Mouse (Mus musculus) hindbrain, embryonic 11.5 days (tissue): ENCODE measurements around the gene Mettl26. TPM values are rescaled to one million over a fixed set of nuclear protein-coding genes. Genes with fewer than 3 reads are reported as not detected.

Source experiments
- ATAC-seq: fragments of 200-750 bp; cut with Nextera tagmentation; 2 replicates; pipeline ENCODE4 v1.8.0; 2017; ENCODE audit warnings: mild to moderate bottlenecking, moderate TSS enrichment, moderate library complexity; ENCODE audit not compliant: low FRiP score
- DNase-seq: peaks from one replicate; pipeline ENCODE4 v3.0.0-alpha.2; 2015; ENCODE audit warnings: low spot score
- H3K27ac ChIP-seq: fragments of 300-500 bp; sonication (generic); 2 replicates; pipeline ENCODE4 v1.5.1; 2014; ENCODE audit warnings: mild to moderate bottlenecking, low read depth, low read length
- H3K27me3 ChIP-seq: fragments of 300-500 bp; sonication (generic); 2 replicates; pipeline ENCODE4 v1.6.1; 2014; ENCODE audit warnings: mild to moderate bottlenecking, low read length, moderate library complexity, mixed read lengths; ENCODE audit not compliant: control insufficient read depth, insufficient read depth
- H3K36me3 ChIP-seq: fragments of 300-500 bp; sonication (generic); 2 replicates; pipeline ENCODE4 v1.6.1; 2014; ENCODE audit warnings: mild to moderate bottlenecking, low read length, moderate library complexity, mixed read lengths; ENCODE audit not compliant: control insufficient read depth, insufficient read depth
- H3K4me1 ChIP-seq: fragments of 300-500 bp; sonication (generic); replicated peaks from 2 replicates; pipeline ENCODE4 v1.6.1; 2014; ENCODE audit warnings: low read length, mixed read lengths; ENCODE audit not compliant: control insufficient read depth, insufficient read depth
- H3K4me2 ChIP-seq: fragments of 300-500 bp; sonication (generic); replicated peaks from 2 replicates; pipeline ENCODE4 v1.6.1; 2014; ENCODE audit warnings: mild to moderate bottlenecking, low read depth, low read length
- H3K4me3 ChIP-seq: fragments of 300-500 bp; sonication (generic); 2 replicates; pipeline ENCODE4 v1.5.1; 2014; ENCODE audit warnings: low read depth, low read length
- H3K9ac ChIP-seq: fragments of 300-500 bp; sonication (generic); 2 replicates; pipeline ENCODE4 v1.6.1; 2014; ENCODE audit warnings: low read depth, low read length
- H3K9me3 ChIP-seq: fragments of 300-500 bp; sonication (generic); 2 replicates; pipeline ENCODE4 v1.6.1; 2016; ENCODE audit warnings: low read length; ENCODE audit not compliant: control insufficient read depth
- WGBS: fragments of 180-500 bp; shearing (Covaris S2); extraction: QIAGEN DNeasy Blood & Tissue Kit; methylation state at CpG from one replicate; pipeline ENCODE4 v1.1.7; 2014; 5-methylcytosine and 5-hydroxymethylcytosine counted together
- polyA plus RNA-seq: library from polyadenylated mRNA; unstranded; fragments of >200 nt; fragmentation: Nextera tagmentation; extraction: Ambion mirVana; gene quantifications from 2 replicates; pipeline ENCODE4 v1.2.1, GENCODE M21; 2014

Mettl26 gene
- polyA plus RNA-seq, 1 experiment from 2014 or later, result 53.2 TPM

GRCm38 (mm10) chr17:25830200-25830753 is 44.6 kb upstream of the Mettl26 start:
- H3K9ac ChIP-seq, result 0 out of 2 replicates have a peak overlapping the region, but pooled peaks have one; percentile 23
- H3K27me3 ChIP-seq, result no peaks in the 10 kb centered on the region
- 86% methylated on average over 4 of the region's 4 CpGs for WGBS
- peaks cover 8% of the 10 kb centered on the region; the same call in 1 of the 2 replicates for H3K36me3 ChIP-seq
- peaks cover 30% of the 10 kb centered on the region for H3K4me1 ChIP-seq
- no peak overlapping the region for H3K27ac ChIP-seq
- peak overlapping the region; percentile 65; the same call in 1 of the 2 replicates for H3K4me3 ChIP-seq
- no peak for DNase-seq
- no peaks in the 10 kb centered on the region for H3K9me3 ChIP-seq
- peak overlapping the region; percentile 78 for H3K4me2 ChIP-seq
- no peak for ATAC-seq

- DNase-seq (no peak), ATAC-seq (no peak)
- Histone ChIP-seq H3K9me3 (no peaks in the 10 kb centered on the region), H3K9ac (0 out of 2 replicates have a peak overlapping the region, but pooled peaks have one; percentile 23), H3K4me2 (0 out of 2 replicates have a peak overlapping the region, but pooled peaks have one; percentile 91), H3K27me3 (no peaks in the 10 kb centered on the region), H3K27ac (no peak overlapping the region), H3K4me1 (peaks cover 32% of the 10 kb centered on the region), H3K36me3 (peaks cover 8% of the 10 kb centered on the region; the same call in 1 of the 2 replicates), H3K4me3 (0 out of 2 replicates have a peak overlapping the region, but pooled peaks have one; percentile 6)
- WGBS, result 89% methylated on average over 14 of the region's 14 CpGs
Observed at GRCm38 (mm10) chr17:25830806-25831431, 44.0 kb upstream of the Mettl26 start.

- ATAC-seq (no peak), DNase-seq (peak; percentile 19)
- Histone ChIP-seq H3K9ac (peak overlapping the region; percentile 79), H3K9me3 (no peaks in the 10 kb centered on the region), H3K4me3 (peak overlapping the region; percentile 83), H3K27ac (no peak overlapping the region; the same call in 1 of the 2 replicates), H3K27me3 (no peaks in the 10 kb centered on the region), H3K36me3 (peaks cover 8% of the 10 kb centered on the region; the same call in 1 of the 2 replicates), H3K4me1 (peaks cover 38% of the 10 kb centered on the region), H3K4me2 (peak overlapping the region; percentile 91)
- WGBS, result 64% methylated on average over 21 of the region's 21 CpGs
Observed at GRCm38 (mm10) chr17:25831451-25832281, 43.2 kb upstream of the Mettl26 start.

- H3K36me3 ChIP-seq, result peaks cover 8% of the 10 kb centered on the region; the same call in 1 of the 2 replicates
- no peaks in the 10 kb centered on the region for H3K9me3 ChIP-seq
- peak overlapping the region; percentile 79 for H3K9ac ChIP-seq
- H3K27me3 ChIP-seq, result no peaks in the 10 kb centered on the region
- DNase-seq (peak; percentile 99), ATAC-seq (peak; percentile 90)
- H3K27ac ChIP-seq, result peak overlapping the region; percentile 94
- WGBS, result 0% methylated on average over 71 of the region's 77 CpGs
- H3K4me2 ChIP-seq, result peak overlapping the region; percentile 91
- peaks cover 45% of the 10 kb centered on the region for H3K4me1 ChIP-seq
- H3K4me3 ChIP-seq, result peak overlapping the region; percentile 83
Observed at GRCm38 (mm10) chr17:25832436-25833290, 42.2 kb upstream of the Mettl26 start.

- Histone ChIP-seq H3K27ac (peak within 1 kb of the TSS; percentile 94), H3K36me3 (peaks cover 8% of the 10 kb centered on the region; the same call in 1 of the 2 replicates), H3K4me1 (peaks cover 46% of the 10 kb centered on the region), H3K27me3 (no peaks in the 10 kb centered on the region), H3K9me3 (no peaks in the 10 kb centered on the region), H3K9ac (peak within 1 kb of the TSS; percentile 79), H3K4me3 (peak within 1 kb of the TSS; percentile 83), H3K4me2 (peak within 1 kb of the TSS; percentile 91)
- WGBS, result under 1% methylated on average over 24 of the region's 24 CpGs
- ATAC-seq (peak; percentile 75), DNase-seq (peak; percentile 87)
Observed at GRCm38 (mm10) chr17:25833291-25833663, 41.6 kb upstream of the Mettl26 start, which contains the start of gene Stub1. Gene Stub1 (minus strand): TSS chr17:25833404.

GRCm38 (mm10) chr17:25833961-25834594 is 40.8 kb upstream of the Mettl26 start:
- Histone ChIP-seq H3K27ac (peak overlapping the region; percentile 94), H3K4me2 (peak overlapping the region; percentile 91), H3K27me3 (no peaks in the 10 kb centered on the region), H3K36me3 (peaks cover 10% of the 10 kb centered on the region), H3K9me3 (no peaks in the 10 kb centered on the region), H3K4me3 (peak overlapping the region; percentile 83), H3K9ac (peak overlapping the region; percentile 79), H3K4me1 (peaks cover 43% of the 10 kb centered on the region)
- WGBS, result 60% methylated on average over 6 of the region's 6 CpGs
- DNase-seq, result no peak
- no peak for ATAC-seq

GRCm38 (mm10) chr17:25834595-25835222 is 40.2 kb upstream of the Mettl26 start:
- peaks cover 16% of the 10 kb centered on the region for H3K36me3 ChIP-seq
- 92% methylated on average over 12 of the region's 12 CpGs for WGBS
- no peaks in the 10 kb centered on the region for H3K27me3 ChIP-seq
- peak overlapping the region; percentile 24; the same call in 1 of the 2 replicates for H3K27ac ChIP-seq
- ATAC-seq (no peak), DNase-seq (no peak)
- H3K9me3 ChIP-seq, result no peaks in the 10 kb centered on the region
- H3K9ac ChIP-seq, result no peak overlapping the region
- H3K4me3 ChIP-seq, result peak overlapping the region; percentile 83; the same call in 1 of the 2 replicates
- H3K4me1 ChIP-seq, result peaks cover 39% of the 10 kb centered on the region
- peak overlapping the region; percentile 91 for H3K4me2 ChIP-seq
